Mouse (Mus musculus) kidney, postnatal 10 days (tissue): ENCODE measurements around the gene Hdac6.

Experiments used
- DNase-seq: peaks from one replicate; pipeline ENCODE4 v3.0.0; 2021; ENCODE audit warnings: mixed read lengths

Hdac6 gene

GRCm38 (mm10) chrX:7947108-7947899, at the start of gene Hdac6:
Gene Hdac6, minus strand, starts transcription at chrX:7947889.
- DNase-seq, result peak; percentile 33

GRCm38 (mm10) chrX:7993068-7993735, 45.5 kb upstream of the Hdac6 start:
- DNase-seq, result peak; percentile 22

- peak; percentile 14 for DNase-seq
Measured at GRCm38 (mm10) chrX:7992379-7993067, 44.8 kb upstream of the Hdac6 start.

- DNase-seq, result peak; percentile 13
Measured at GRCm38 (mm10) chrX:7981368-7981767, 33.7 kb upstream of the Hdac6 start.

GRCm38 (mm10) chrX:7977892-7978291, 30.2 kb upstream of the Hdac6 start, which contains the start of gene Gata1:
Gene Gata1, minus strand, starts transcription at chrX:7978071.
- DNase-seq, result no peak

- no peak for DNase-seq
Measured at GRCm38 (mm10) chrX:7971292-7971691, 23.6 kb upstream of the Hdac6 start.

GRCm38 (mm10) chrX:7968899-7969298, 21.2 kb upstream of the Hdac6 start:
- DNase-seq, result no peak

- no peak for DNase-seq
Measured at GRCm38 (mm10) chrX:7968226-7968625, 20.5 kb upstream of the Hdac6 start.

- DNase-seq, result no peak
Measured at GRCm38 (mm10) chrX:7967596-7968201, 20.0 kb upstream of the Hdac6 start.

- DNase-seq, result no peak
Measured at GRCm38 (mm10) chrX:7966161-7966560, 18.5 kb upstream of the Hdac6 start.

GRCm38 (mm10) chrX:7963829-7964626, 16.3 kb upstream of the Hdac6 start:
- DNase-seq, result no peak

GRCm38 (mm10) chrX:7958868-7959267, 11.2 kb upstream of the Hdac6 start:
- DNase-seq, result no peak

GRCm38 (mm10) chrX:7950091-7950490, 2.4 kb upstream of the Hdac6 start:
- DNase-seq, result no peak

- peak; percentile 95 for DNase-seq
Measured at GRCm38 (mm10) chrX:7947900-7948492, 307 bp upstream of the Hdac6 start.

GRCm38 (mm10) chrX:7945618-7946017, 2.1 kb downstream of the Hdac6 start:
- DNase-seq, result peak; percentile 7

- DNase-seq, result no peak
Measured at GRCm38 (mm10) chrX:7937667-7938066, 10.0 kb downstream of the Hdac6 start.

GRCm38 (mm10) chrX:7936874-7937273, 10.8 kb downstream of the Hdac6 start:
- no peak for DNase-seq

- no peak for DNase-seq
Measured at GRCm38 (mm10) chrX:7928270-7928790, 19.4 kb downstream of the Hdac6 start, which contains the start of gene Eras. Gene Eras, minus strand, starts transcription at chrX:7928607.

GRCm38 (mm10) chrX:7927116-7927515, 20.6 kb downstream of the Hdac6 start:
- no peak for DNase-seq

GRCm38 (mm10) chrX:7926266-7926665, 21.4 kb downstream of the Hdac6 start:
- no peak for DNase-seq

- DNase-seq, result no peak
Measured at GRCm38 (mm10) chrX:7922032-7922431, 25.7 kb downstream of the Hdac6 start.
